Mouse (Mus musculus) small intestine, adult 2 months (tissue): Measurements from ENCODE around the gene Stt3b.

Source experiments
- CTCF ChIP-seq: fragments of 200-500 bp; IDR thresholded peaks from 2 replicates; pipeline ENCODE4 v1.5.1; 2012; ENCODE audit warnings: low read depth, mild to moderate bottlenecking, control low read depth, inconsistent platforms, low read length, moderate library complexity, mixed read lengths; ENCODE audit not compliant: insufficient replicate concordance, insufficient read length; ENCODE audit errors: extremely low read depth
- POLR2A ChIP-seq: fragments of 200-500 bp; IDR thresholded peaks from 2 replicates; pipeline ENCODE4 v1.6.1; 2012; ENCODE audit warnings: low read depth, mild to moderate bottlenecking, control low read depth, inconsistent platforms, low read length, moderate library complexity

- no peak for TF ChIP-seq CTCF
- TF ChIP-seq POLR2A: no peak
Measured at GRCm38 (mm10) chr9:115239861-115240260, 70.4 kb downstream of the Stt3b start.
